8 mouse cellular contexts compared by ENCODE assay signal in genomic region chr7:81706416-81707391, GRCm38 (mm10). TPM values are rescaled to one million over a fixed set of nuclear protein-coding genes. Genes with fewer than 3 reads are reported as not detected.
A peak's percentile ranks its signal among the peaks of the same experiment; 100 is the strongest.
DNase-seq lines count a peak whose midpoint lies in the region; ATAC-seq and TF ChIP-seq lines count a peak whose summit lies in the region.

No protein-coding gene starts in this region.

- peaks cover 18% of the 10 kb centered on the region for H3K27me3 ChIP-seq in forebrain, embryonic 13.5 days
- no peaks in the 10 kb centered on the region; the same call in 1 of the 2 replicates for H3K27me3 ChIP-seq in hindbrain, embryonic 15.5 days
- H3K27me3 ChIP-seq in liver, embryonic 12.5 days (replicated peaks), result peaks cover 85% of the 10 kb centered on the region

- TF ChIP-seq CTCF in left cerebral cortex, adult 2 months (IDR thresholded peaks at IDR 0.05), result no peak; the same call in 1 of the 2 replicates
- TF ChIP-seq CTCF in olfactory bulb, adult 2 months (IDR thresholded peaks at IDR 0.05; ENCODE audit: insufficient read depth, low read depth, low read length), result no peak

- H3K36me3 ChIP-seq in forebrain, embryonic 13.5 days (ENCODE audit: poor library complexity, severe bottlenecking), result no peaks in the 10 kb centered on the region; the same call in 1 of the 2 replicates
- no peaks in the 10 kb centered on the region for H3K36me3 ChIP-seq in hindbrain, embryonic 15.5 days
- H3K36me3 ChIP-seq in liver, embryonic 12.5 days, result no peaks in the 10 kb centered on the region

- ATAC-seq in forebrain, embryonic 13.5 days, result peak; percentile 81
- peak; percentile 83 for ATAC-seq in hindbrain, embryonic 15.5 days (ENCODE audit: low FRiP score, low read depth)
- ATAC-seq in liver, embryonic 12.5 days, result peak; percentile 73

- DNase-seq in left cerebral cortex, adult 2 months (ENCODE audit: extremely low spot score in 1 of 2, low spot score in 2 of 2), result peak; percentile 38 to 51
- DNase-seq in left cerebral cortex, adult 8-10 months (ENCODE audit: low spot score in 2 of 2), result no peak
- peak; percentile 32 to 58 for DNase-seq in adrenal gland, postnatal 36 days
- DNase-seq in frontal cortex, postnatal 14 days (ENCODE audit: low spot score in 2 of 2), result no peak

- H3K4me2 ChIP-seq in forebrain, embryonic 13.5 days, result peak overlapping the region; percentile 82
- peak overlapping the region; percentile 86 for H3K4me2 ChIP-seq in hindbrain, embryonic 15.5 days
- H3K4me2 ChIP-seq in liver, embryonic 12.5 days, result peak overlapping the region; percentile 96

- peak overlapping the region; percentile 82 for H3K9ac ChIP-seq in forebrain, embryonic 13.5 days
- peak overlapping the region; percentile 71 for H3K9ac ChIP-seq in hindbrain, embryonic 15.5 days
- H3K9ac ChIP-seq in liver, embryonic 12.5 days, result peak overlapping the region; percentile 73

- H3K9me3 ChIP-seq in forebrain, embryonic 13.5 days (replicated peaks), result no peaks in the 10 kb centered on the region; the same call in 1 of the 2 replicates
- H3K9me3 ChIP-seq in hindbrain, embryonic 15.5 days, result no peaks in the 10 kb centered on the region
- H3K9me3 ChIP-seq in liver, embryonic 12.5 days (replicated peaks), result no peaks in the 10 kb centered on the region; the same call in 1 of the 2 replicates

- peak overlapping the region; percentile 64 for H3K4me3 ChIP-seq in left cerebral cortex, adult 2 months
- peak overlapping the region; percentile 72 for H3K4me3 ChIP-seq in forebrain, embryonic 13.5 days
- peak overlapping the region; percentile 80 for H3K4me3 ChIP-seq in hindbrain, embryonic 15.5 days
- H3K4me3 ChIP-seq in liver, embryonic 12.5 days, result peak overlapping the region; percentile 71
- peak overlapping the region; percentile 98 for H3K4me3 ChIP-seq in olfactory bulb, adult 2 months (ENCODE audit: insufficient read depth, low read depth, low read length)

- H3K27ac ChIP-seq in left cerebral cortex, adult 2 months, result peak overlapping the region; percentile 89
- H3K27ac ChIP-seq in forebrain, embryonic 13.5 days, result peak overlapping the region; percentile 60
- H3K27ac ChIP-seq in hindbrain, embryonic 15.5 days (replicated peaks), result peak overlapping the region; percentile 78
- H3K27ac ChIP-seq in liver, embryonic 12.5 days, result peak overlapping the region; percentile 7; the same call in 1 of the 2 replicates
- H3K27ac ChIP-seq in olfactory bulb, adult 2 months (ENCODE audit: insufficient read depth, low read depth, low read length), result peak overlapping the region; percentile 88

- intact Hi-C loops in left cerebral cortex, adult 2 months (cut with DNase I), result loop anchor here (2.0 to 5.0 kb wide), 3 partner anchors 56 to 134 kb away; partner anchors contain the start of genes Ramac and Whamm

- WGBS in forebrain, embryonic 13.5 days, result under 1% methylated on average over 62 of the region's 114 CpGs
- WGBS in hindbrain, embryonic 15.5 days, result under 1% methylated on average over 97 of the region's 114 CpGs
- WGBS in liver, embryonic 12.5 days (ENCODE audit: insufficient replicate concordance), result 2% methylated on average over 75 of the region's 114 CpGs
- 1% methylated on average over 113 of the region's 114 CpGs for WGBS in olfactory bulb, adult 2 months

- peaks cover 14% of the 10 kb centered on the region for H3K4me1 ChIP-seq in forebrain, embryonic 13.5 days
- H3K4me1 ChIP-seq in hindbrain, embryonic 15.5 days (replicated peaks), result peaks cover 20% of the 10 kb centered on the region
- peaks cover 23% of the 10 kb centered on the region for H3K4me1 ChIP-seq in liver, embryonic 12.5 days
- H3K4me1 ChIP-seq in olfactory bulb, adult 2 months (ENCODE audit: control insufficient read depth, insufficient read depth, low read length), result peaks cover 18% of the 10 kb centered on the region

- TF ChIP-seq POLR2A in olfactory bulb, adult 2 months (IDR thresholded peaks at IDR 0.05; ENCODE audit: insufficient read depth, low read depth, low read length), result peak; percentile 28; the same call in 1 of the 2 replicates

RNA-seq across cellular contexts. Expression of gene Homer2, which starts 0.6 kb away (rescaled TPM):
- total RNA-seq in left cerebral cortex, adult 2 months (2021), result 10 to 100 TPM; 68.1 to 77.5 TPM
- total RNA-seq in left cerebral cortex, adult 8-10 months (2022), result 10 to 100 TPM; 52.0 to 72.2 (median 56.2) TPM
- 1 to 10 TPM; 2.3 to 5.1 TPM for total RNA-seq in adrenal gland, postnatal 36 days (2021)
- 25.7 and 27.8 TPM in 2 replicates for polyA plus RNA-seq in forebrain, embryonic 13.5 days (2015; fragmentation: Nextera tagmentation; extraction: Ambion mirVana)
- 29.6 and 34.4 TPM in 2 replicates for polyA plus RNA-seq in hindbrain, embryonic 15.5 days (2015; fragmentation: Nextera tagmentation; extraction: Ambion mirVana)
- 8.8 and 10.0 TPM in 2 replicates for polyA plus RNA-seq in liver, embryonic 12.5 days (2016; fragmentation: Nextera tagmentation; extraction: Ambion mirVana)
- polyA plus RNA-seq in olfactory bulb, adult 2 months (2012; ENCODE audit: insufficient read depth, insufficient read length, low replicate concordance, missing spikeins), result not detected in 2 replicates

RNA-seq across cellular contexts. Expression of gene Ramac, which starts 56.0 kb away (rescaled TPM):
- total RNA-seq in left cerebral cortex, adult 2 months (2021), result 10 to 100 TPM; 80.9 to 88.7 TPM
- 10 to 100 TPM; 78.2 to 89.6 (median 84.4) TPM for total RNA-seq in left cerebral cortex, adult 8-10 months (2022)
- total RNA-seq in adrenal gland, postnatal 36 days (2021), result 10 to 100 TPM; 38.7 to 57.4 TPM
- 154 and 158 TPM in 2 replicates for polyA plus RNA-seq in forebrain, embryonic 13.5 days (2015; fragmentation: Nextera tagmentation; extraction: Ambion mirVana)
- polyA plus RNA-seq in hindbrain, embryonic 15.5 days (2015; fragmentation: Nextera tagmentation; extraction: Ambion mirVana), result 129 and 137 TPM in 2 replicates
- polyA plus RNA-seq in liver, embryonic 12.5 days (2016; fragmentation: Nextera tagmentation; extraction: Ambion mirVana), result 69.7 and 73.6 TPM in 2 replicates
- not detected in 2 replicates for polyA plus RNA-seq in olfactory bulb, adult 2 months (2012; ENCODE audit: insufficient read depth, insufficient read length, low replicate concordance, missing spikeins)

Comparison
In these comparisons a context has a peak if more than half of its experiments do, and no peak if none do; other contexts are left out.
1. DNase-seq: peak in left cerebral cortex, adult 2 months (2 of 2) and adrenal gland, postnatal 36 days (2 of 2); none in left cerebral cortex, adult 8-10 months (0 of 2) and frontal cortex, postnatal 14 days (0 of 2).
2. H3K27ac ChIP-seq: peak in every context shown above with its lines; median percentile 89 in left cerebral cortex, adult 2 months; 88 in olfactory bulb, adult 2 months; 78 in hindbrain, embryonic 15.5 days; 60 in forebrain, embryonic 13.5 days; 7 in liver, embryonic 12.5 days.
3. Peak in every context shown above with its lines, with median percentiles within 50 percentile points of each other: H3K4me3 ChIP-seq, ATAC-seq, H3K4me2 ChIP-seq and H3K9ac ChIP-seq.